Mouse (Mus musculus): ENCODE data around the gene Jdp2. TPM values are rescaled to one million over a fixed set of nuclear protein-coding genes. Genes with fewer than 3 reads are reported as not detected.
A peak's percentile ranks its signal among the peaks of the same experiment; 100 is the strongest.

The Jdp2 gene
- polyA plus RNA-seq, 1 experiment from 2014 or later: 0.56 TPM

DNA sequence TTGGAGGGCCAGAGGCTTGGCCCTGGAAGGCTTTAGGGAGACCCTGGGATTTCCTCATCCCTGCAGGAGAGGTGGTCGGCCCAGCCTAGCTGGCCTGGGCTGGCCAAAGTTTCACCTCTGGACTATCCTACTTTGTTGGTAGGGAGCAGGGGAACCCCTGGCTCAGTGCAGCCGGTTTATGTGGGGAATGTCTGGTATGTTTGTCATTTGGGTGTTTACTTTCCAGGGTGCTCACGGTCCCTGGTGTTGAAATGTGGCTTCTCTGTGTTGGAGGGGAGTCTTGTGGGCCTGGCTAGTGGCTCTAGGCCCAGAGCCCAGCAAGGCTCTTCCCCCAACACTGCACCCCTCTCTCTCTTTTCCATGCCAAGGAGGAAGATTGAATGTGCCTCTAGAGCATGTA, 24.9 kb downstream of the Jdp2 start:
- Histone ChIP-seq H3K4me2 (ENCODE audit: low read length) (no peak overlapping the region), H3K9me3 (ENCODE audit: control insufficient read depth, low read length) (no peaks in the 10 kb centered on the region), H3K4me1 (replicated peaks; ENCODE audit: control insufficient read depth, insufficient read depth, low read length) (peaks cover 21% of the 10 kb centered on the region), H3K9ac (replicated peaks; ENCODE audit: low read depth, low read length) (no peak overlapping the region), H3K36me3 (ENCODE audit: control insufficient read depth, insufficient read depth) (no peaks in the 10 kb centered on the region), H3K4me3 (replicated peaks; ENCODE audit: low read length) (no peak overlapping the region), H3K27ac (ENCODE audit: low read length) (no peak overlapping the region), H3K27me3 (replicated peaks; ENCODE audit: control insufficient read depth, insufficient read depth, low read length) (no peaks in the 10 kb centered on the region)
- ATAC-seq: no peak
- 81% methylated on average over 3 of the region's 3 CpGs for WGBS

DNA sequence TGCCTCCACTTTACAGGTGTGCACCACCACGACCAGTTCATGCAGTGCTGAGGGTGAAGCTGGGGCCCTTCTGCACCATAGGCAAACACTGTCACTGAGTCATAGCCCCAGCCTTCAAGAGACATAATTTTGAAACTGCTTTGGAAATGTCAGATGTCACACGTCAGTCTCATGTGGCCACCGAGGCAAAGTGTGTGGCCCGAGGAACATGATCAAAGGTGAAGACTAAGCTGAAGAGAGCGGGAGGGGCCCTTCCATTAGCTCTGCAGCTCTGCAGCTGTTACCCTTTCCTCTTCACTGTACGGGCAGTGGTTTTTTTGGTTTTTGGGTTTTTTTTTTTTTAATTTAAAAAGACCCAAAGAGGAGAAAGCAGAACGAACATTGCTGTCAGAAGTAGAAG, 25.8 kb downstream of the Jdp2 start:
- no peaks in the 10 kb centered on the region for H3K27me3 ChIP-seq (replicated peaks; ENCODE audit: control insufficient read depth, insufficient read depth, low read length)
- no peak overlapping the region for H3K4me2 ChIP-seq (ENCODE audit: low read length)
- H3K9ac ChIP-seq (replicated peaks; ENCODE audit: low read depth, low read length): no peak overlapping the region
- WGBS: 91% methylated on average over 7 of the region's 7 CpGs
- H3K4me3 ChIP-seq (replicated peaks; ENCODE audit: low read length): no peak overlapping the region
- H3K36me3 ChIP-seq (ENCODE audit: control insufficient read depth, insufficient read depth): no peaks in the 10 kb centered on the region
- ATAC-seq: no peak
- no peak overlapping the region for H3K27ac ChIP-seq (ENCODE audit: low read length)
- H3K4me1 ChIP-seq (replicated peaks; ENCODE audit: control insufficient read depth, insufficient read depth, low read length): peaks cover 16% of the 10 kb centered on the region
- no peaks in the 10 kb centered on the region for H3K9me3 ChIP-seq (ENCODE audit: control insufficient read depth, low read length)

DNA sequence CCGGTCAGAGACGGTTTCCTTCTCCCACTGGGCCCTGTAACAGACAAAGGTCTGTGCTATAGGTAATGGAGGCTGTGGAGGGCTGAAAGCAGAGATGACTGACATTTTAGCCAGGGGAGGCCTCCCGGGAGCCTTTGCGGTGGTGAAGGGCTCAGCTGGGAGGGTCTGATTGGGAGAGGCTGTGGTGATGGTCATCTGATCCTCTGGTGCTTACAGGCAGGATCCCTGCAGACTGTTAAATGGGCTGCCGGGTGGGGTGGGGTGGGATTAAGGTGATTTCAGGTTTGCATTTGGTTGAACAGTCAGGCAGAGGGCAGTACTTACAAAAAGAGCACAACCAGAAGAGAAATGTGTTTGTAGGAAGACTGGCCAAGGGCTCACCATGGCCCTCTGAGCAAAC, 27.0 kb downstream of the Jdp2 start:
- H3K4me3 ChIP-seq (replicated peaks; ENCODE audit: low read length): no peak overlapping the region
- ATAC-seq: no peak
- no peak overlapping the region for H3K4me2 ChIP-seq (ENCODE audit: low read length)
- WGBS: 62% methylated on average over 5 of the region's 5 CpGs
- H3K27ac ChIP-seq (ENCODE audit: low read length): no peak overlapping the region
- no peaks in the 10 kb centered on the region for H3K27me3 ChIP-seq (replicated peaks; ENCODE audit: control insufficient read depth, insufficient read depth, low read length)
- H3K9ac ChIP-seq (replicated peaks; ENCODE audit: low read depth, low read length): no peak overlapping the region
- peaks cover 4% of the 10 kb centered on the region; the same call in 1 of the 2 replicates for H3K4me1 ChIP-seq (replicated peaks; ENCODE audit: control insufficient read depth, insufficient read depth, low read length)
- H3K9me3 ChIP-seq (ENCODE audit: control insufficient read depth, low read length): no peaks in the 10 kb centered on the region
- no peaks in the 10 kb centered on the region for H3K36me3 ChIP-seq (ENCODE audit: control insufficient read depth, insufficient read depth)

DNA sequence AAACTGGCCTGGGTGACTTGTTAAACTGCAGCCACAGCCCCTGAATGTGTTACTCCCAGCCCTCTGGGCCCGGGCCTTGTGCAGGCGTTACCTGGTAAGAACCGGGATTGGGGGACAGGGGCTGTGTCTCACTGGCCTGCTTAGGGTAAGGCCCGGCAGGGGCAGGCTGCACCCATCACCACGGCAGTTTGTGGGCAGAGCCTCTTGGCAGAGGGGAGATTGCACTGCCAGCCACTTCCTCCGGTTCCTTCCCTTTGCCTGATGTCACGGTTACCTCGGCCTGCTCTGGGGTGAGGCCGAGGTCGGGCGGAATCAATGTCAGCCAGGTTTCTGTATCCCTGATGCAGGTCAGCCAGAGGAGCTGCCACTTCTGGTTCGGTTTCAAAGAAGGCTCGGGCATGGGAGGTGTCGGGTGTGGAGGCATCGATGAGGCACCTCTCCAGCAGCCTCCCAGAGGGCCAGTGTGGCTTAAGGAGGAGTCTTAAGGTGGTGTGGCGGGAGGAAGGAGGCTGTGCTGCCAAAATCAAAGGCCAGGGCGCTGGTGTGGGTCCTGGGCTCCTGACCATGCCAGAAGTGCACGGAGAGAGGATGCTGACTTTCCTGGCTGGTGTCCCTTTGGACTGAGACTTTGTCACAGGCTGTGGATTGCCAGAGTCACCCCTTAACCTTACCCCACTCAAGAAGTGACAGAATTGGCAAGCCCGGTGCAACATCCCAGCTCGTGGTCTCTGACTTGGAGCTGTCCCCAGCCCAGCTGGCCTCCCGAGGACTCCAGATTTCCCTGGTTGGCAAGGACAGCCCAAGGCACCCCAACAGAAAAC, 31.0 kb downstream of the Jdp2 start:
- Histone ChIP-seq H3K36me3 (ENCODE audit: control insufficient read depth, insufficient read depth) (no peaks in the 10 kb centered on the region; the same call in 1 of the 2 replicates), H3K27me3 (replicated peaks; ENCODE audit: control insufficient read depth, insufficient read depth, low read length) (no peaks in the 10 kb centered on the region), H3K27ac (ENCODE audit: low read length) (no peak overlapping the region), H3K4me2 (ENCODE audit: low read length) (no peak overlapping the region), H3K9ac (replicated peaks; ENCODE audit: low read depth, low read length) (no peak overlapping the region), H3K4me3 (replicated peaks; ENCODE audit: low read length) (no peak overlapping the region), H3K9me3 (ENCODE audit: control insufficient read depth, low read length) (no peaks in the 10 kb centered on the region), H3K4me1 (replicated peaks; ENCODE audit: control insufficient read depth, insufficient read depth, low read length) (no peaks in the 10 kb centered on the region)
- no peak for ATAC-seq
- WGBS: 79% methylated on average over 21 of the region's 21 CpGs

DNA sequence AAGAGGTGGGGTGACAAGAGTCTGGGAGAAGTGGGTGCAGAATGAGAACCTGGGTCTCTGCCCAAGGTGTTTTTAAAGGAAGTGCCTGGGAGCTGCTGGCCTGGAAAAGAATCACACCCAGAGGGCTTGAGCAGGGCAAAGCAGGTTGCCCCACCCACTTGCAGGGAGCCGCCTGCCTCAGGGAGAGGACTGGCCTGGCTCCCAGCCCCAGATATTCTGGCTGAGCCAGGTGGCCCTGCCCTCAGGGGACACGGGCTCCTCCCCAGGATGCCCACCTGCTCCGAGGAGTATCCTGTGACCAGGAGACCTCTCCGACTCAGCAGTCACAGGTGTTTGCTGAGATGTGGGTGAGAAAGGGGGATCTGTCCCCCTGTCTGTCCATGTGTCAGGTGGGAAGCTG, 32.4 kb downstream of the Jdp2 start:
- WGBS: 63% methylated on average over 4 of the region's 4 CpGs
- Histone ChIP-seq H3K27me3 (replicated peaks; ENCODE audit: control insufficient read depth, insufficient read depth, low read length) (no peaks in the 10 kb centered on the region), H3K9me3 (ENCODE audit: control insufficient read depth, low read length) (no peaks in the 10 kb centered on the region), H3K4me3 (replicated peaks; ENCODE audit: low read length) (no peak overlapping the region), H3K27ac (ENCODE audit: low read length) (no peak overlapping the region), H3K4me1 (replicated peaks; ENCODE audit: control insufficient read depth, insufficient read depth, low read length) (no peaks in the 10 kb centered on the region), H3K4me2 (ENCODE audit: low read length) (no peak overlapping the region), H3K36me3 (ENCODE audit: control insufficient read depth, insufficient read depth) (no peaks in the 10 kb centered on the region; the same call in 1 of the 2 replicates), H3K9ac (replicated peaks; ENCODE audit: low read depth, low read length) (no peak overlapping the region)
- no peak for ATAC-seq

DNA sequence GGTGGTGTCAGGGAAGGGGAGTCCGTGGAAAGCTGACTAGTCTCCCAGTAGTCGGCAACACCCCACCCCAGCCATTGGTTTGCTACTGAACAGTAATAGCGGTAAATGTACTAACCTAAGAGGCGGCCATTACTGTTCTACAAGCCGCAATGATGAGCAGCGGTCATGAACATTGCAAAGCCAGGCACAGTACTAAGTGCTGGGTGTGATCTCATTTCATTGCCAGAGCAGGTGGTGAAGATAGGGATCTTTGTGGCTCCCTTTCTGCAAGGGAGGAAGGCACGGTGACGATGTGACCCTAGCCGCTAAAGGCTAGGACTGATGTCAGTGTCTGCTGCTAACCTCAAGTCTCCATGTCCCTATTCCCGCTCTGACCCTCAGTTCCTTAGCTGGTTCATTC, 33.5 kb downstream of the Jdp2 start:
- no peaks in the 10 kb centered on the region; the same call in 1 of the 2 replicates for H3K36me3 ChIP-seq (ENCODE audit: control insufficient read depth, insufficient read depth)
- 96% methylated on average over 10 of the region's 10 CpGs for WGBS
- H3K9me3 ChIP-seq (ENCODE audit: control insufficient read depth, low read length): no peaks in the 10 kb centered on the region
- no peak overlapping the region for H3K27ac ChIP-seq (ENCODE audit: low read length)
- H3K4me1 ChIP-seq (replicated peaks; ENCODE audit: control insufficient read depth, insufficient read depth, low read length): no peaks in the 10 kb centered on the region
- ATAC-seq: no peak
- H3K4me2 ChIP-seq (ENCODE audit: low read length): no peak overlapping the region
- H3K27me3 ChIP-seq (replicated peaks; ENCODE audit: control insufficient read depth, insufficient read depth, low read length): no peaks in the 10 kb centered on the region
- H3K9ac ChIP-seq (replicated peaks; ENCODE audit: low read depth, low read length): no peak overlapping the region
- H3K4me3 ChIP-seq (replicated peaks; ENCODE audit: low read length): no peak overlapping the region

DNA sequence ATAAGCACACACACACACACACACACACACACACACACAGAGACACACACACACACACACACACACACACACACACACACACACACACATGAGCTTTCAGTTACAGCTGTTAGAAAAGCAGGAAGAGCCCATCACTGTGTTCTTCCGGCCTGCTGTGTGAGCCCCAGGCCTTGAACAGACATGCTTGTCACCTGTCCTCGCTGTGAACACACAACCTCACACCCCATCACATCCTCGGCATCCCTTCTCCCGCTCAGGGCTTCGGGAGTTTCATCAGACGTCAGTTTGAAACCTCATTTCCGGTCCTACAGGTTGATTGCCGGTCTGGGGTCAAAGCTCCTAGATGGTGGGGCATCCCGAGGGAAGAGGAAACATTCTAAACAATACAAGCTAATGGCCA, 39.1 kb downstream of the Jdp2 start:
- WGBS: 85% methylated on average over 9 of the region's 9 CpGs

DNA sequence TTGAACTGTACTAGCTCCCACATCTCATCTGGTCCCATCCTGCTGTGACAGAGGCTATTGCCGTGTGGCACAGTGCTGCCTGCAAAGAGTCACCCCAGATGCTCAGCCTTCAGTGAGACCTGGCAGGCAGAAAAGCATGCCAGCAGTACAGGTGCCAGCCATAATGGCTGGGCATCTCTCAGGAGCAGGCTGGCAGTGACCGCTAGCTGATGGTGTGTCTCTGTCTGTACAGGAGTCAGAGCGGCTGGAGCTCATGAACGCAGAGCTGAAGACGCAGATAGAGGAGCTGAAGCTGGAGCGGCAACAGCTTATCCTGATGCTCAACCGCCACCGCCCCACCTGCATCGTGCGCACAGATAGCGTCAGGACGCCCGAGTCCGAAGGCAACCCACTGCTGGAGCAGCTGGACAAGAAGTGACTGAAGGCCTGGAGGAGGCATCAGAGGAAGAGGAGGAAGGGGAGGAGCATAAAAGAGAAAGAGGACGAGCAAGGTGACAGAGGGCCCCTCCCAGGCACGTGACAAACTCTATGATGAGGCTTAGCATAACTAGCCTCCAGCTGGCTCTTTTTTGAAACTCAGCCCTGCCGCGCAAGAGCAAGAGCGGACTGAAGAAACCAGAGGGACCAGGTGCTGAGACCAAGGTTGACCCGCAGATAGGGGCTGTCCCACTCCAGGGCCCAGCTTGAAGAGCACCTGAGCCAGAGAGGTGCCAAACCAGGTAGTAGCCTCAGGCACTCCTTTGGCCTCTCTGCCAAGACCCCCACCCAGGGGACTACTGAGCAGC, 39.9 kb downstream of the Jdp2 start:
- Histone ChIP-seq H3K27me3 (replicated peaks; ENCODE audit: control insufficient read depth, insufficient read depth, low read length) (no peaks in the 10 kb centered on the region), H3K4me3 (replicated peaks; ENCODE audit: low read length) (no peak overlapping the region), H3K36me3 (ENCODE audit: control insufficient read depth, insufficient read depth) (no peaks in the 10 kb centered on the region), H3K9ac (replicated peaks; ENCODE audit: low read depth, low read length) (no peak overlapping the region), H3K27ac (ENCODE audit: low read length) (no peak overlapping the region), H3K9me3 (ENCODE audit: control insufficient read depth, low read length) (no peaks in the 10 kb centered on the region), H3K4me2 (ENCODE audit: low read length) (no peak overlapping the region), H3K4me1 (replicated peaks; ENCODE audit: control insufficient read depth, insufficient read depth, low read length) (peaks cover 8% of the 10 kb centered on the region)
- WGBS: 73% methylated on average over 20 of the region's 20 CpGs
- ATAC-seq: no peak

More for the DNA sequence above, 39.1 kb downstream of the Jdp2 start:
- Histone ChIP-seq H3K4me2 (ENCODE audit: low read length) (no peak overlapping the region), H3K9me3 (ENCODE audit: control insufficient read depth, low read length) (no peaks in the 10 kb centered on the region), H3K9ac (replicated peaks; ENCODE audit: low read depth, low read length) (no peak overlapping the region), H3K27ac (ENCODE audit: low read length) (no peak overlapping the region), H3K4me3 (replicated peaks; ENCODE audit: low read length) (no peak overlapping the region), H3K36me3 (ENCODE audit: control insufficient read depth, insufficient read depth) (no peaks in the 10 kb centered on the region), H3K4me1 (replicated peaks; ENCODE audit: control insufficient read depth, insufficient read depth, low read length) (peaks cover 8% of the 10 kb centered on the region), H3K27me3 (replicated peaks; ENCODE audit: control insufficient read depth, insufficient read depth, low read length) (no peaks in the 10 kb centered on the region)
- ATAC-seq: no peak

DNA sequence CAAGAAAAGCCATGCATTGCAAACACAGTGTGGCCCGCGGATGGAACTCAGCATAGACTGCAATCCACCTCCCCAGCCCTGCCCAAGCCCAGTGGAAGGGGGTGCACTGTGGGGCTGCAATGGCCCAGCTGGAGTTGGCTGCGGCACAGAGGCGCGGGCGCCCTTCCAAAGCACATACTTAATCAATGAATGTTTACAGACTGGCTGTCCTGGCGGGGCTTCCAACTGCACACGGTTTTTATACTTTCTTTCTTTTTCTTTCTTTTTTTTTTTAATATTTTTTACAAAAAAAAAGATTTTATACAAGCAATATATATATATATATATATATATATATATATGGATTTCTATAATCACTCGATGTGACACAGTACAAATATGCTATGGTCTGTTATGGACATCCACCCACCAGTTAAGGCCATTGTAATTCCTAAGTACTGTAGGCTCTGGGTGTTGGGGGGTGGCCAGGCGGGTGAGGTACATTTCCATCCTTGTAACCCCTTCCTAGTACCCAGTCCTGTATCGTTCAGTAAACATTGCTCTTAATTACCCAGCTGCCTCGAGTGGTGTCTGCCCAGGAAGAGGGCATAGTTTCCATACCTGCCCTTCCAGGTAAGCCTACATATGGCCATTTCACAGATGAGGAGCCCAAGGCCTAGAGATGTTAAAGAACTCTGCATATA, 40.6 kb downstream of the Jdp2 start:
- Histone ChIP-seq H3K36me3 (ENCODE audit: control insufficient read depth, insufficient read depth) (no peaks in the 10 kb centered on the region), H3K9ac (replicated peaks; ENCODE audit: low read depth, low read length) (no peak overlapping the region), H3K27ac (ENCODE audit: low read length) (no peak overlapping the region), H3K4me1 (replicated peaks; ENCODE audit: control insufficient read depth, insufficient read depth, low read length) (peaks cover 8% of the 10 kb centered on the region), H3K9me3 (ENCODE audit: control insufficient read depth, low read length) (no peaks in the 10 kb centered on the region), H3K27me3 (replicated peaks; ENCODE audit: control insufficient read depth, insufficient read depth, low read length) (no peaks in the 10 kb centered on the region), H3K4me2 (ENCODE audit: low read length) (no peak overlapping the region), H3K4me3 (replicated peaks; ENCODE audit: low read length) (no peak overlapping the region)
- peak; percentile 83 for ATAC-seq
- 45% methylated on average over 12 of the region's 12 CpGs for WGBS
